In the genomic region with DNA sequence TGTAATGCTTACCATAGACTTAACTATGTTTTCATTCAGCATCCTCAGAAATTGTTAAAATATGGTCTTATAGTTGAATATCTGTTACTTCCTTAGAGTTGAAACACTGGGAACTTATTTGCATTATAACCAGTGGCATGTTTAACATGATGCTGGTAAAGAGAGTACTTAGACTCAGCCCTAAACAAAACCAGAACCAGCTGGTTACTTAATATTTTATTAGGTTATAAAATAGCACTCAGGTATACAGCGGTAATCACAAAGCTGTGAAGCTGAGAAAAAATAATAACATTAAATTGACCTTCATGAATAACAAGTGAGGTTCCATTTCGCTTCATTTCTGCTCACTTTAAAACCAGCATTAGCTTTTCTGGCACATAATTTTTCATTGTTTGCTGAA, we compare ENCODE assay signal across 14 mouse cellular contexts.
"Had no signal": no experiment of that assay in that cellular context is flagged by ENCODE, and none has a peak within 500 bp of the region (broad histone marks: within the 10 kb centered on the region; RNA-seq: fewer than 3 reads in every experiment).

No protein-coding gene starts in this region.

- H3K36me3 ChIP-seq: stomach, embryonic 15.5 days had no signal

- H3K4me2 ChIP-seq: stomach, embryonic 15.5 days had no signal

- DNase-seq: retina, postnatal 1 day; right cerebral cortex, adult 18-20 months; right cerebral cortex, postnatal 14 days; right cerebral cortex, postnatal 25 days; right cerebral cortex, postnatal 4 days; spleen, adult 18-20 months; thymus, adult 18-20 months; thymus, adult 2 months; thymus, postnatal 14 days; thymus, postnatal 25 days; thymus, postnatal 36 days; thymus, postnatal 4 days had no signal

- H3K4me3 ChIP-seq: stomach, embryonic 15.5 days had no signal

- H3K9me3 ChIP-seq: stomach, embryonic 15.5 days had no signal

- H3K27ac ChIP-seq: stomach, embryonic 15.5 days; stomach, postnatal 0 days had no signal

- H3K9ac ChIP-seq: stomach, embryonic 15.5 days had no signal

- H3K4me1 ChIP-seq: stomach, embryonic 15.5 days had no signal

- H3K27me3 ChIP-seq: stomach, embryonic 15.5 days had no signal
